Mouse (Mus musculus) cerebellum, postnatal 4 days (tissue): ENCODE measurements around the gene Fam189a2.

Source experiments
- DNase-seq, 2 experiments: peaks; one replicate each; pipeline ENCODE4 v3.0.0; 2022; ENCODE audit warnings: low spot score in 2 of 2, mixed read lengths in 1 of 2

Gene Fam189a2

GRCm38 (mm10) chr19:24030871-24031556 is at the start of gene Fam189a2:
TSS of gene Fam189a2 (minus strand) at chr19:24031019.
- DNase-seq: peak in 1 of 2 experiments; percentile 16

- DNase-seq: no peak
Observed at GRCm38 (mm10) chr19:24077658-24078057, 46.8 kb upstream of the Fam189a2 start.

- no peak for DNase-seq
Observed at GRCm38 (mm10) chr19:24076536-24076935, 45.7 kb upstream of the Fam189a2 start.

GRCm38 (mm10) chr19:24075927-24076326 is 45.1 kb upstream of the Fam189a2 start:
- DNase-seq: no peak

GRCm38 (mm10) chr19:24073155-24073554 is 42.3 kb upstream of the Fam189a2 start:
- no peak for DNase-seq

- DNase-seq: no peak
Observed at GRCm38 (mm10) chr19:24064348-24064895, 33.6 kb upstream of the Fam189a2 start.

GRCm38 (mm10) chr19:24063585-24063984 is 32.8 kb upstream of the Fam189a2 start:
- DNase-seq: no peak

GRCm38 (mm10) chr19:24058851-24059250 is 28.0 kb upstream of the Fam189a2 start:
- no peak for DNase-seq

GRCm38 (mm10) chr19:24058021-24058420 is 27.2 kb upstream of the Fam189a2 start:
- DNase-seq: no peak

GRCm38 (mm10) chr19:24056880-24057279 is 26.1 kb upstream of the Fam189a2 start:
- DNase-seq: no peak

GRCm38 (mm10) chr19:24054904-24055303 is 24.1 kb upstream of the Fam189a2 start:
- no peak for DNase-seq

- no peak for DNase-seq
Observed at GRCm38 (mm10) chr19:24054265-24054664, 23.4 kb upstream of the Fam189a2 start.

GRCm38 (mm10) chr19:24050514-24050913 is 19.7 kb upstream of the Fam189a2 start:
- no peak for DNase-seq

GRCm38 (mm10) chr19:24049329-24049728 is 18.5 kb upstream of the Fam189a2 start:
- DNase-seq: no peak

GRCm38 (mm10) chr19:24046395-24046993 is 15.7 kb upstream of the Fam189a2 start:
- DNase-seq: no peak

- DNase-seq: no peak
Observed at GRCm38 (mm10) chr19:24042387-24042786, 11.6 kb upstream of the Fam189a2 start.

- no peak for DNase-seq
Observed at GRCm38 (mm10) chr19:24039061-24039853, 8.4 kb upstream of the Fam189a2 start.

- DNase-seq: no peak
Observed at GRCm38 (mm10) chr19:24034367-24034766, 3.5 kb upstream of the Fam189a2 start.

- no peak for DNase-seq
Observed at GRCm38 (mm10) chr19:24032654-24033236, 1.9 kb upstream of the Fam189a2 start.

- DNase-seq: peak in 1 of 2 experiments; percentile 5
Observed at GRCm38 (mm10) chr19:24030511-24030870, 328 bp downstream of the Fam189a2 start.

- peak in 1 of 2 experiments; percentile 10 for DNase-seq
Observed at GRCm38 (mm10) chr19:24029616-24030510, 956 bp downstream of the Fam189a2 start.
